In genomic region chr5:25521461-25521860, GRCm38 (mm10) we compare ENCODE assay signal across 32 mouse cellular contexts. TPM values are rescaled to one million over a fixed set of nuclear protein-coding genes. Genes with fewer than 3 reads are reported as not detected.
"Had no signal": no experiment of that assay in that cellular context is flagged by ENCODE, and none has a peak within 500 bp of the region (broad histone marks: within the 10 kb centered on the region; RNA-seq: fewer than 3 reads in every experiment).

No protein-coding gene starts in this region.

- H3K9me3 ChIP-seq: embryonic facial prominence, embryonic 10.5 days; embryonic facial prominence, embryonic 12.5 days; embryonic facial prominence, embryonic 13.5 days; embryonic facial prominence, embryonic 15.5 days; forebrain, embryonic 10.5 days; forebrain, embryonic 12.5 days; forebrain, embryonic 13.5 days; forebrain, embryonic 15.5 days; heart, embryonic 10.5 days had no signal

- H3K9ac ChIP-seq: embryonic facial prominence, embryonic 12.5 days; embryonic facial prominence, embryonic 13.5 days; embryonic facial prominence, embryonic 15.5 days; forebrain, embryonic 12.5 days; forebrain, embryonic 13.5 days; forebrain, embryonic 15.5 days; forebrain, postnatal 0 days had no signal

- H3K4me1 ChIP-seq: embryonic facial prominence, embryonic 12.5 days; embryonic facial prominence, embryonic 13.5 days; forebrain, embryonic 10.5 days; forebrain, embryonic 12.5 days; forebrain, embryonic 13.5 days; forebrain, embryonic 15.5 days had no signal

- H3K36me3 ChIP-seq: embryonic facial prominence, embryonic 10.5 days; embryonic facial prominence, embryonic 12.5 days; embryonic facial prominence, embryonic 13.5 days; embryonic facial prominence, embryonic 15.5 days; forebrain, embryonic 10.5 days; forebrain, embryonic 12.5 days; forebrain, embryonic 15.5 days; heart, embryonic 10.5 days had no signal

- ATAC-seq: forebrain, embryonic 13.5 days; forebrain, embryonic 14.5 days; forebrain, embryonic 15.5 days; forebrain, embryonic 16.5 days; forebrain, postnatal 0 days had no signal

- H3K27ac ChIP-seq: embryonic facial prominence, embryonic 10.5 days; embryonic facial prominence, embryonic 12.5 days; embryonic facial prominence, embryonic 13.5 days; embryonic facial prominence, embryonic 15.5 days; forebrain, embryonic 10.5 days; forebrain, embryonic 12.5 days; forebrain, embryonic 13.5 days; forebrain, embryonic 15.5 days; gastrocnemius, adult 2 months; heart, adult 2 months; heart, embryonic 10.5 days had no signal

- H3K4me3 ChIP-seq: embryonic facial prominence, embryonic 10.5 days; embryonic facial prominence, embryonic 12.5 days; embryonic facial prominence, embryonic 13.5 days; embryonic facial prominence, embryonic 15.5 days; erythroblast, embryonic 14.5 days; forebrain, embryonic 10.5 days; forebrain, embryonic 12.5 days; forebrain, embryonic 13.5 days; forebrain, embryonic 15.5 days; gastrocnemius, adult 2 months; heart, adult 2 months; heart, embryonic 10.5 days had no signal

- DNase-seq: cerebellum, adult 9-10 months; cerebellum, adult 9-11 months; cerebellum, postnatal 10 days; cerebellum, postnatal 14 days; cerebellum, postnatal 25 days; cerebellum, postnatal 36 days; embryo, embryonic 11 days; forebrain, postnatal 0 days; gastrocnemius, adult 2 months; gastrocnemius, postnatal 10 days; gastrocnemius, postnatal 14 days; gastrocnemius, postnatal 25 days; gastrocnemius, postnatal 36 days; heart, adult 18-20 months; heart, adult 2 months had no signal

- H3K27me3 ChIP-seq: embryonic facial prominence, embryonic 12.5 days; embryonic facial prominence, embryonic 13.5 days; embryonic facial prominence, embryonic 15.5 days; forebrain, embryonic 12.5 days; forebrain, embryonic 13.5 days; forebrain, embryonic 15.5 days had no signal

- H3K4me2 ChIP-seq: embryonic facial prominence, embryonic 12.5 days; embryonic facial prominence, embryonic 13.5 days; embryonic facial prominence, embryonic 15.5 days; forebrain, embryonic 12.5 days; forebrain, embryonic 13.5 days; forebrain, embryonic 15.5 days had no signal

RNA-seq across cellular contexts. Expression of gene Cct8l1, which starts 5.6 kb away (rescaled TPM):
- total RNA-seq: common myeloid progenitor, adult 5-6 weeks; forebrain, postnatal 0 days; gastrocnemius, postnatal 10 days; gastrocnemius, postnatal 14 days; gastrocnemius, postnatal 4 days had no signal
- polyA plus RNA-seq: embryonic facial prominence, embryonic 11.5 days; embryonic facial prominence, embryonic 12.5 days; embryonic facial prominence, embryonic 13.5 days; embryonic facial prominence, embryonic 14.5 days; embryonic facial prominence, embryonic 15.5 days; erythroblast, embryonic 14.5 days; forebrain, embryonic 10.5 days; forebrain, embryonic 11.5 days; forebrain, embryonic 13.5 days; forebrain, embryonic 14.5 days; forebrain, embryonic 15.5 days; forebrain, embryonic 16.5 days; forebrain, postnatal 0 days; heart, embryonic 10.5 days had no signal
